Mouse (Mus musculus) small intestine, adult 2 months (tissue): ENCODE measurements at regions not wholly inside any gene's neighbourhood (a gene's known extent, or its start where the extent isn't known, plus 50 kb on each side); places are given as distances from the start of the nearest gene placed in this dataset.

Experiments used
- CTCF ChIP-seq: fragments of 200-500 bp; IDR thresholded peaks from 2 replicates; pipeline ENCODE4 v1.5.1; 2012; ENCODE audit warnings: low read depth, mild to moderate bottlenecking, control low read depth, inconsistent platforms, low read length, moderate library complexity, mixed read lengths; ENCODE audit not compliant: insufficient replicate concordance, insufficient read length; ENCODE audit errors: extremely low read depth
- POLR2A ChIP-seq: fragments of 200-500 bp; IDR thresholded peaks from 2 replicates; pipeline ENCODE4 v1.6.1; 2012; ENCODE audit warnings: low read depth, mild to moderate bottlenecking, control low read depth, inconsistent platforms, low read length, moderate library complexity

DNA sequence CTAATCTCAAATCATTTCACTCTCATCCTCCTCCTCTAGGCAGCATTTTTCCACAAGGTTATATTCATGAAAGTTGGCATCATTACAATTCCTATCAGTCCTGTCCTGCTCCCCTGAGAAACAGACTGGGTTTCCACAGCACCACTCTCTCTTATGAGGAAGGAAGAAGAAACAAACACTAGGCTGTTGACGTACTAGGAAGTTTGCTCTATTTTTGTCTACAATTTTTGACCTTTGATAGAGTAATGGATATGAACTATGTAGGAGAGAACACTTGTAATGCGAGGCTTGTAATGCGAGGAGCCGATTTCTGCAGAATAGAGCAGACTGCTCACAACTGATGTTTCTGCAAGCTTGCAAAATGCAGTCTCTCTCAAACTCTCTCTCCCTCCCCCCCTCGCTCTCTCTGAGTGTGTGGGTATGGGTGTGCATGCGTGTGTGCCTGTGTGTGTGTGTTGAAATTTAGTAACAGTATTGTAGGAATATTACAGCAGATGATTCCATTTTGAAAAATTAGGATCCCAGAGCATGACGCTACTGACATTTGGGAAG is 247.0 kb upstream of the Klf6 start:
- TF ChIP-seq CTCF (no peak), POLR2A (no peak)
